13 mouse cellular contexts compared by ENCODE assay signal in the genomic region with DNA sequence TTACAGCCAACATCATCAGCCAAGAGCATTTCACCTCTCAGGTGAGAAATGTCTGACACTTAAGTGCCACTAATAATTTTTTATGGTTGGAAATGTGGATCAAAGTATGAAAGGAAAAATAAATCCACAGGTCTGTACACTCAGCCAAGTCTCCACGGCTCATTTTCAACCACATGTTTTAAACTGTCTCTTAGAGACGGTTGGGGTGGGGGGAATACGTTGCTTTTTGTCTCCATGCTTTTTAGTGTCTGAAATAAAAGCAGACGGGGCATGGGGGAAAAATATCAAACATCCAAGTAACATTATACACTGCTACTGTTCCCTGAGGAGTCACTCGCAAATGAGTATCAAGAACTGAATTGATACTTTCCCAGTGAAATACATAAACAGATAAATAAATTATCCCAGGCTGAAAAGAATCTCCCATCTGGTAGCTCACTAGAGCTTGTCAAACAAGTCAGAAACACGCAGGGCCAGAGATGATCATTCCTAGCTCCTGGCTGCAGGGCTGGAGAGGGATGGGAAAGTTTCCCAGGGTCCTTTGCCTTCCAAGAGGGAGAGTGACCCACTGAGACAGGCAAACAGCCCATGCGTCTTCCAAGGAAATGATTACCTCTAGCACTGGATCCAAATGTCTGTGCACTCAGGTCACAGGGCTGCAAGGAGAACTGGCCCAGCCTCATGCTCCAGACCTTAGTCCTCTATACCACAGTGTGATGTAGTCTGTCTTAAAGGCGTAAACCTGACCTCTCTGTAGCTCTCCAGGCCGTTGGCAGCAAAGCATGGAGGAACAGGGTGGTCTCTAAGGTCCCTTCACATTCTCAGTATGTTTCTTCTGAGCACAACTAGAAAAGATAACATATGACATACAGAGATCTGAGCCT.
A peak's percentile ranks its signal among the peaks of the same experiment; 100 is the strongest.
DNase-seq lines count a peak whose midpoint lies in the region; ATAC-seq and TF ChIP-seq lines count a peak whose summit lies in the region.
"Had no signal": no experiment of that assay in that cellular context is flagged by ENCODE, and none has a peak within 500 bp of the region (broad histone marks: within the 10 kb centered on the region; RNA-seq: fewer than 3 reads in every experiment).

No protein-coding gene starts in this region.

- peak overlapping the region; percentile 33; the same call in 1 of the 2 replicates for H3K9ac ChIP-seq in embryonic facial prominence, embryonic 13.5 days
- no peak overlapping the region for H3K9ac ChIP-seq in neural tube, embryonic 13.5 days
- no peak overlapping the region for H3K9ac ChIP-seq in neural tube, embryonic 15.5 days (replicated peaks)
- H3K9ac ChIP-seq: liver, embryonic 13.5 days had no signal

- 38% methylated on average over 9 of the region's 9 CpGs for WGBS in embryonic facial prominence, embryonic 13.5 days
- 74% methylated on average over 9 of the region's 9 CpGs for WGBS in embryonic facial prominence, embryonic 10.5 days
- WGBS in neural tube, embryonic 13.5 days = 48% methylated on average over 9 of the region's 9 CpGs
- 35% methylated on average over 9 of the region's 9 CpGs for WGBS in neural tube, embryonic 15.5 days

- H3K27ac ChIP-seq in embryonic facial prominence, embryonic 13.5 days = 0 out of 2 replicates have a peak overlapping the region, but pooled peaks have one; percentile 24
- H3K27ac ChIP-seq in embryonic facial prominence, embryonic 10.5 days (replicated peaks) = no peak overlapping the region
- H3K27ac ChIP-seq in layer of hippocampus, adult 2 months = peak overlapping the region; percentile 80
- H3K27ac ChIP-seq in neural tube, embryonic 13.5 days (replicated peaks) = peak overlapping the region; percentile 54
- H3K27ac ChIP-seq in neural tube, embryonic 15.5 days (replicated peaks) = peak overlapping the region; percentile 64
- H3K27ac ChIP-seq: liver, embryonic 13.5 days had no signal

- no peak overlapping the region for H3K4me2 ChIP-seq in embryonic facial prominence, embryonic 13.5 days
- no peak overlapping the region for H3K4me2 ChIP-seq in neural tube, embryonic 13.5 days
- H3K4me2 ChIP-seq in neural tube, embryonic 15.5 days = no peak overlapping the region
- H3K4me2 ChIP-seq: liver, embryonic 13.5 days had no signal

- ATAC-seq in embryonic facial prominence, embryonic 13.5 days (ENCODE audit: insufficient number of reproducible peaks, insufficient read depth, low FRiP score, low TSS enrichment, low read depth) = no peak
- no peak; the same call in 1 of the 2 replicates for ATAC-seq in neural tube, embryonic 13.5 days (ENCODE audit: low read depth)
- peak; percentile 77 for ATAC-seq in neural tube, embryonic 15.5 days (ENCODE audit: low FRiP score)
- ATAC-seq: intestine, postnatal 0 days; Patski had no signal

- H3K27me3 ChIP-seq in embryonic facial prominence, embryonic 13.5 days = no peaks in the 10 kb centered on the region
- no peaks in the 10 kb centered on the region for H3K27me3 ChIP-seq in embryonic facial prominence, embryonic 10.5 days (replicated peaks; ENCODE audit: low read depth, poor library complexity, severe bottlenecking)
- no peaks in the 10 kb centered on the region for H3K27me3 ChIP-seq in neural tube, embryonic 13.5 days
- H3K27me3 ChIP-seq in neural tube, embryonic 15.5 days (replicated peaks) = no peaks in the 10 kb centered on the region
- H3K27me3 ChIP-seq: liver, embryonic 13.5 days; Patski had no signal

- H3K4me3 ChIP-seq in embryonic facial prominence, embryonic 13.5 days = no peak overlapping the region
- H3K4me3 ChIP-seq in embryonic facial prominence, embryonic 10.5 days = no peak overlapping the region
- H3K4me3 ChIP-seq in layer of hippocampus, adult 2 months = no peak overlapping the region
- H3K4me3 ChIP-seq in neural tube, embryonic 13.5 days = no peak overlapping the region
- no peak overlapping the region for H3K4me3 ChIP-seq in neural tube, embryonic 15.5 days (replicated peaks)
- H3K4me3 ChIP-seq: liver, embryonic 13.5 days had no signal

- no peak for DNase-seq in embryonic facial prominence, embryonic 10.5 days (ENCODE audit: low spot score)
- no peak for DNase-seq in layer of hippocampus, adult 2 months (ENCODE audit: low spot score in 2 of 2)
- no peak for DNase-seq in layer of hippocampus, postnatal 10 days (ENCODE audit: low spot score in 2 of 2)
- DNase-seq in neural tube, embryonic 10.5 days (ENCODE audit: extremely low spot score, low spot score) = no peak
- no peak for DNase-seq in spleen, postnatal 36 days (ENCODE audit: low spot score in 2 of 2)
- DNase-seq: heart, postnatal 14 days; liver, embryonic 13.5 days; thymus, adult 18-20 months had no signal

- H3K9me3 ChIP-seq in embryonic facial prominence, embryonic 13.5 days = peaks cover 5% of the 10 kb centered on the region; the same call in 1 of the 2 replicates
- no peaks in the 10 kb centered on the region for H3K9me3 ChIP-seq in embryonic facial prominence, embryonic 10.5 days
- peaks cover 2% of the 10 kb centered on the region for H3K9me3 ChIP-seq in neural tube, embryonic 13.5 days
- 0 out of 2 replicates have a peak, but pooled peaks cover 1% of the 10 kb centered on the region for H3K9me3 ChIP-seq in neural tube, embryonic 15.5 days (replicated peaks)
- H3K9me3 ChIP-seq: liver, embryonic 13.5 days had no signal

- H3K36me3 ChIP-seq in embryonic facial prominence, embryonic 13.5 days = peaks cover 23% of the 10 kb centered on the region; the same call in 1 of the 2 replicates
- H3K36me3 ChIP-seq in embryonic facial prominence, embryonic 10.5 days (replicated peaks) = peaks cover 14% of the 10 kb centered on the region
- H3K36me3 ChIP-seq in neural tube, embryonic 13.5 days = peaks cover 4% of the 10 kb centered on the region
- peaks cover 1% of the 10 kb centered on the region for H3K36me3 ChIP-seq in neural tube, embryonic 15.5 days

- no peak for TF ChIP-seq CTCF in layer of hippocampus, adult 2 months (conservative IDR thresholded peaks at IDR 0.05)

- H3K4me1 ChIP-seq in embryonic facial prominence, embryonic 13.5 days = peaks cover 34% of the 10 kb centered on the region
- peaks cover 26% of the 10 kb centered on the region for H3K4me1 ChIP-seq in embryonic facial prominence, embryonic 10.5 days
- peaks cover 28% of the 10 kb centered on the region for H3K4me1 ChIP-seq in neural tube, embryonic 13.5 days (replicated peaks)
- H3K4me1 ChIP-seq in neural tube, embryonic 15.5 days = peaks cover 27% of the 10 kb centered on the region
- H3K4me1 ChIP-seq: liver, embryonic 13.5 days had no signal
